Mouse (Mus musculus) stomach, embryonic 16.5 days (tissue): ENCODE measurements at regions not wholly inside any gene's neighbourhood (a gene's known extent, or its start where the extent isn't known, plus 50 kb on each side); places are given as distances from the start of the nearest gene placed in this dataset.

Source experiments
- ATAC-seq: fragments of 200-750 bp; cut with Nextera tagmentation; 2 replicates; pipeline ENCODE4 v1.8.0; 2017; ENCODE audit warnings: moderate number of reproducible peaks, moderate TSS enrichment; ENCODE audit not compliant: insufficient read depth, low FRiP score
- H3K27ac ChIP-seq: fragments of 300-500 bp; sonication (generic); 2 replicates; pipeline ENCODE4 v1.5.1; 2014; ENCODE audit warnings: low read length
- H3K27me3 ChIP-seq: fragments of 300-500 bp; sonication (generic); 2 replicates; pipeline ENCODE4 v1.6.1; 2014; ENCODE audit warnings: low read length, control low read depth, mixed read lengths; ENCODE audit not compliant: control insufficient read depth, insufficient read depth
- H3K36me3 ChIP-seq: fragments of 300-500 bp; sonication (generic); 2 replicates; pipeline ENCODE4 v1.6.1; 2014; ENCODE audit warnings: low read length; ENCODE audit not compliant: control insufficient read depth, insufficient read depth
- H3K4me1 ChIP-seq: fragments of 300-500 bp; sonication (generic); 2 replicates; pipeline ENCODE4 v1.6.1; 2014; ENCODE audit warnings: low read length, control low read depth, mixed read lengths; ENCODE audit not compliant: control insufficient read depth, insufficient read depth
- H3K4me2 ChIP-seq: fragments of 300-500 bp; sonication (generic); 2 replicates; pipeline ENCODE4 v1.6.1; 2014; ENCODE audit warnings: low read depth, low read length, mixed read lengths
- H3K4me3 ChIP-seq: fragments of 300-500 bp; sonication (generic); replicated peaks from 2 replicates; pipeline ENCODE4 v1.5.1; 2014; ENCODE audit warnings: mild to moderate bottlenecking, low read length
- H3K9ac ChIP-seq: fragments of 300-500 bp; sonication (generic); 2 replicates; pipeline ENCODE4 v1.6.1; 2014; ENCODE audit warnings: low read length
- H3K9me3 ChIP-seq: fragments of 300-500 bp; sonication (generic); replicated peaks from 2 replicates; pipeline ENCODE4 v1.6.1; 2016; ENCODE audit warnings: low read length, control low read depth; ENCODE audit not compliant: control insufficient read depth
- WGBS: fragments of 180-500 bp; shearing (Covaris S2); extraction: QIAGEN DNeasy Blood & Tissue Kit; methylation state at CpG from one replicate; pipeline ENCODE4 v1.1.7; 2014; 5-methylcytosine and 5-hydroxymethylcytosine counted together

DNA sequence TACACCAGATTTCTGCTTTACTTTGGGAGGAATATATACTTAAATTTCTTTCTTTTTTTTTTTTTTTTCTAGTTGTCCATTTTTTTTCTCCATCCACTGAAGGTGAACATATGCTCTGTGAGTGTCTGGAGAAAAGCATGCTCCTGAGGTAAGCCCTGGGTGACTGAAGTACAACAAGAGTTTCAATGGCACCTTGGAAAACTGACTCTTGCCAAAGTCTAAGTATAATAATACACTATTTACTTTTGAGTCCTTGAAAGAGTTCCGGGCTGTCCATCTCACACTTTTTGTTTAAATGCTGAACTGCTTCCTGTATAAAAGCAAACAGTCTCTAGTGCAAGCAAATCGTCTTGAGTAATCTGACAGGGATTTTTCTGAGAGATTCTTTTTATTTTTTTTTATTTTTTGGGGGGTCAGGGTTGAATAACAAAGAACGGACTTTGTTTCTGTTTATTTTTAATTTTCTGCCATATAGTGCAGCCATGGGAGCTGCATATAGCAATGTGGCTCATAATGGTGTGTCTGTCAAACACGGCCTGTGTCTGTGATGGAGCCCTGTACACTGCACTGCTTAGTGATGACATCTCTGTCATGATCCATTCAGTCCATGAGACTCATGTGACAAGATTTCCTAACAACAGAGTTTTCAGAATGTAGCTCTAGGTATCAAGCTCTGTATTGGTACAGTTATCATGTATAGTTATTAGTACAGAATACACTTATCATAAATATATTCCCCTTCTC lies 119.3 kb downstream of the Btg1 start:
- H3K27me3 ChIP-seq: no peaks in the 10 kb centered on the region
- H3K36me3 ChIP-seq: no peaks in the 10 kb centered on the region
- H3K4me2 ChIP-seq: no peak overlapping the region
- H3K4me1 ChIP-seq: no peaks in the 10 kb centered on the region; the same call in 1 of the 2 replicates
- WGBS: 31% methylated on average over 4 of the region's 4 CpGs
- no peak overlapping the region for H3K27ac ChIP-seq
- ATAC-seq: peak; percentile 58; the same call in 1 of the 2 replicates
- H3K4me3 ChIP-seq: no peak overlapping the region
- H3K9ac ChIP-seq: no peak overlapping the region
- no peaks in the 10 kb centered on the region for H3K9me3 ChIP-seq

DNA sequence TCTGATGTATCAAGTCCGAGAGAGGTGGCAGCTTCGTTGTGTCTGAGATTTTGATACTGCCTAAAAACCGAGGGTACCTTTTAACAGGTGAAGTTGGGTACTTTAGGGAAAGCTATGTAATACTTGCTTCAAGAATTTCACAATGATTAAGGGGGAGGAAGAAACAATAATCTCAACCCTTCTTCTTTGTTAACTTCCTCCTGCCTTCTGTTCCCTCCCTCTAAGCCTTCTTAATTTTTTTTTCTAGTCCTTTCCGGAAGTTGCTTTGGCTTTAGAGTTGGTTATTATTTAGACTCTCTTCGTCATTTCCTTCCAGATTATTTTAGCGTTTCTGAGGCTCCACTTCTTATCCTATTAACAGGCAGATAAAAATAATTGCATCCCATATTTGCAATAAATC lies 121.2 kb downstream of the Btg1 start:
- no peak overlapping the region for H3K27ac ChIP-seq
- no peak overlapping the region for H3K9ac ChIP-seq
- H3K9me3 ChIP-seq: no peaks in the 10 kb centered on the region
- no peaks in the 10 kb centered on the region; the same call in 1 of the 2 replicates for H3K4me1 ChIP-seq
- 82% methylated on average over 6 of the region's 6 CpGs for WGBS
- no peaks in the 10 kb centered on the region for H3K27me3 ChIP-seq
- no peaks in the 10 kb centered on the region for H3K36me3 ChIP-seq
- H3K4me2 ChIP-seq: no peak overlapping the region
- ATAC-seq: no peak
- H3K4me3 ChIP-seq: no peak overlapping the region

DNA sequence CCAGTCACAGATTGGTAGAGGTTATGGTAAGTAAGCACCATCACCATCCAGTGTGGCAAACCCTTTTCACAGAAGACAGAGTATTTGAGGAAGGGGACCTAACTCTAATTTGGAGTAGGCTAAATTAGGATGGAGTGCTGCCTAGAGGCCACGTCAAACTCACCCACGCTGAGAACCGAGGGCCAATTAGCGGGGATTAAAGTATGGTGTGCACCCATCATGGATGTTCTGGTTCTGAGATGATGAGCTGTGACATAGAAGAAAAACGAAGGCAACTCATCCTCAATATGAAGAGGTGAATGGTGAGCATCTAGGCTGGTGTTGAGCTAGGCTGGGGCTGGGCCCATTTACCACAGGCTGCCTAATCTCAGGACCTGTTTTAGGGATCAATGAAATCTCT lies 121.8 kb downstream of the Btg1 start:
- Histone ChIP-seq H3K4me2 (no peak overlapping the region), H3K27ac (no peak overlapping the region), H3K36me3 (no peaks in the 10 kb centered on the region), H3K4me1 (no peaks in the 10 kb centered on the region; the same call in 1 of the 2 replicates), H3K4me3 (no peak overlapping the region), H3K9me3 (no peaks in the 10 kb centered on the region), H3K27me3 (no peaks in the 10 kb centered on the region), H3K9ac (no peak overlapping the region)
- WGBS: 92% methylated on average over 5 of the region's 5 CpGs
- ATAC-seq: no peak

- Histone ChIP-seq H3K36me3 (no peaks in the 10 kb centered on the region), H3K27ac (peak overlapping the region; percentile 48), H3K4me1 (peaks cover 14% of the 10 kb centered on the region), H3K27me3 (no peaks in the 10 kb centered on the region), H3K9ac (peak overlapping the region; percentile 4; the same call in 1 of the 2 replicates), H3K4me2 (peak overlapping the region; percentile 36), H3K4me3 (no peak overlapping the region), H3K9me3 (no peaks in the 10 kb centered on the region)
- 20% methylated on average over 11 of the region's 11 CpGs for WGBS
- 0 out of 2 replicates have a peak, but pooled peaks have one; percentile 62 for ATAC-seq
Measured at GRCm38 (mm10) chr10:96744167-96744777, 127.5 kb downstream of the Btg1 start.

DNA sequence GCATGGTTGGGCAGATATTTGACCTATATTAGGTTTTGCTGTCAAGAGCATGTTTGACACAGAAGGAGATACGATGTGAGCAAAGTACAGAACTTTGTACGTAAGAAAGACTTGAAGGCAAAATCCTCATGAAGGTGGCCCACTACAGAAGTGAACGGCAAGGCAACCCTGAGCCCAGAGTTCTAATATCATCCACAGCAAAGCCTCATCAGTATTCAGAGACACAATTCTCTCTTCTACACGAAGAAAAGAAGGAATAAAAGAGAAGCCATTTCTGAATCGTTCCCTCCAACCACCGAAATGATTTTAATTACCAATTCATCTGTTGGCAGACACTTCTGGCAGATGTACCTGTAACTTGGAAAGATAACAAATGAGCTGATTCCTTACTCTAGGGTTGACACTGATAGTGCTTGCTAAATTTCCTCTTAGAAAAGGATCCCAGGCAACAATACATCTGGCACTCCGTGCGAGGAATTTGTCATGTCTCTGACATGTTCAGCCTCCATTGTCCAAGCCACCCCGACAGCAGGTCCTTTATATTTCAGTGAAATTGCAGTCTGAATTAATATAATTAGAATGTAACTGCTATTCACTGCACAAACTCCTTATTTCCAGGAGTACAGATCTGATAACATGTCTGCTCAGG lies 130.3 kb downstream of the Btg1 start:
- Histone ChIP-seq H3K27me3 (no peaks in the 10 kb centered on the region), H3K9me3 (no peaks in the 10 kb centered on the region), H3K4me2 (no peak overlapping the region), H3K27ac (no peak overlapping the region), H3K36me3 (no peaks in the 10 kb centered on the region), H3K4me3 (no peak overlapping the region), H3K4me1 (peaks cover 21% of the 10 kb centered on the region), H3K9ac (no peak overlapping the region)
- 88% methylated on average over 9 of the region's 9 CpGs for WGBS
- ATAC-seq: no peak

DNA sequence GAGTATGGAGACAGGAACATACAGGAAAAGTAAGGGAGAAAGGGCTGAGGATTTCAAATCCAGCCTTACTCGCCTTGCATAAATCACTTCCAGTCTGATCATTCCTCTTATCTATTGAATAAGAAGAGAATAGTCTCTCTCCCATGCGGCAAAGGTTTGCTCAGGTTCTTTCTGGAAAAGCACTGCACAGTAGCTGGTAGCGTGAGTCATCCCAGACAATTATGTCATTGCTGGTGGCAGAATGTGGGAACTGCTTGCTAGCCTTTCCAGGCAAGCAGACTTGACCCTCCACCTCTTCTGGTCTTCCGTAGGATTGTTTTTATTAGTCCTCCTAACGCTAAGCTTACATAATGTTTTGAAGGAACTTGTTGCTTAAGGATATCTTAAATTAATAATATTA lies 134.1 kb downstream of the Btg1 start:
- peaks cover 8% of the 10 kb centered on the region; the same call in 1 of the 2 replicates for H3K4me1 ChIP-seq
- H3K9me3 ChIP-seq: no peaks in the 10 kb centered on the region
- WGBS: 20% methylated on average over 5 of the region's 5 CpGs
- H3K36me3 ChIP-seq: no peaks in the 10 kb centered on the region
- H3K9ac ChIP-seq: no peak overlapping the region
- H3K4me3 ChIP-seq: no peak overlapping the region
- H3K4me2 ChIP-seq: peak overlapping the region; percentile 49
- ATAC-seq: no peak
- H3K27ac ChIP-seq: peak overlapping the region; percentile 53
- no peaks in the 10 kb centered on the region for H3K27me3 ChIP-seq

DNA sequence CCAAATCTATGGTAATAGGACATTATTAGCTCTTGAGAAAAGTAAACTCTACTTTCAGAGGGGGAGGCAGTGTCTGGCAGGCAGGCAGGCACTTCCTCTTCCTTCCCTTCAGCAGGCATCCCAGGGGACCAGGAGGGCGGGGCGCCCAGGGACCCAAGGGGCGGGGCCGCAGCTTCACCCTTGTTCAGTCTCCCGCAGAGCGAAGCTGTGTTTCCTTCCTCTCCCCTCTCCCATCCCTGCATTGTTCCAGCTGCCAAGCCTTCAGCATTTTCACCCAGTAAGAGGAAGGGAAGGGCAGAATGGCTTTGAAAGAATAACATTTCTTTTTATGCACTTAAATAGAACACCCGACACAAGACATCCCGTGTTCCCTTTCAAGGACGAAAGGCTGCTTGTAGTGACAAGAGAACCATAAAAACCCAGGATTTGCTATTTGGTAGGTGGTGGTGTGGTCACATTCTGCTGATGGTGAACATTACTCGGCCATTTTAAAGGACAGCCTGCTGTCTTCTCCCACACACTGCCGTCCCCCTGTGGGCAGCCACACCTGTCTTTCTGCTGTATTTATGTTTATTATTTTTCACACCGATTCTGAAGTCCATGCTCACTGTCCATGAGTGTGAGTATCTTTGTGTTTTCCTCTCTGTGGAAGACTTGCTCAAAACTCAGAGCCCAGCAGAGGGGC lies 134.9 kb downstream of the Btg1 start:
- WGBS: 9% methylated on average over 12 of the region's 12 CpGs
- ATAC-seq: peak; percentile 95

DNA sequence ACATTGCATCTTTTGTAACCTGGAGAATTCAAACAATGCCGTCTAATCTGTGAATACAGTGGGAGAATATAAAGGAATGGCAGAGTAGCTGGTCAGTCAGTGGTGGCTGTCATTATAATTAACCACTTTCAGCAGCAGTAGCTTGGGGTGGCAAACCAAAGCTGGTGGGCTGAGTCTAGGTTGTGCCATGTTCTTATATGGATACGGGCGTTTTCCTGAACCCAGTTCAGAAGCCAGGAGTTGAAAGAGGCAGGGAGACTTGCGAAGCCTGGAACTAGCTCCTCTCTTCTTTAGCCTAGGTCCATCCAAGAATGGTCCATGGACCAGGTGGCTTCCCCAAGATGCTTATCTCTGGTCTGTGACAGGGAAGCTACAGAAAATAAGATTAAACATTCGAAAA lies 135.7 kb downstream of the Btg1 start:
- Histone ChIP-seq H3K4me1 (peaks cover 12% of the 10 kb centered on the region; the same call in 1 of the 2 replicates), H3K9me3 (no peaks in the 10 kb centered on the region), H3K4me3 (no peak overlapping the region), H3K27me3 (no peaks in the 10 kb centered on the region), H3K36me3 (no peaks in the 10 kb centered on the region), H3K27ac (no peak overlapping the region), H3K9ac (no peak overlapping the region), H3K4me2 (no peak overlapping the region)
- ATAC-seq: no peak
- WGBS: 94% methylated on average over 5 of the region's 5 CpGs

More for the DNA sequence above, 134.9 kb downstream of the Btg1 start:
- H3K9me3 ChIP-seq: no peaks in the 10 kb centered on the region
- no peaks in the 10 kb centered on the region for H3K36me3 ChIP-seq
- H3K27ac ChIP-seq: peak overlapping the region; percentile 68
- peak overlapping the region; percentile 17 for H3K4me3 ChIP-seq
- peak overlapping the region; percentile 31; the same call in 1 of the 2 replicates for H3K9ac ChIP-seq
- no peaks in the 10 kb centered on the region for H3K27me3 ChIP-seq
- H3K4me2 ChIP-seq: peak overlapping the region; percentile 49
- peaks cover 12% of the 10 kb centered on the region; the same call in 1 of the 2 replicates for H3K4me1 ChIP-seq
